Mouse (Mus musculus): ENCODE results near the gene P2ry10b. TPM values are rescaled to one million over a fixed set of nuclear protein-coding genes. Genes with fewer than 3 reads are reported as not detected.
A peak's percentile ranks its signal among the peaks of the same experiment; 100 is the strongest.

The P2ry10b gene
- under 1 TPM; 0.23 to 0.66 TPM for total RNA-seq (2021)
- long read RNA-seq, experiment 1, result 0 reads
- long read RNA-seq, experiment 2, partial matches to known transcripts, result 0 of 1 reads
- long read RNA-seq, experiment 2, other reads (novel, unspliced or antisense), result 0 of 1 reads

DNA sequence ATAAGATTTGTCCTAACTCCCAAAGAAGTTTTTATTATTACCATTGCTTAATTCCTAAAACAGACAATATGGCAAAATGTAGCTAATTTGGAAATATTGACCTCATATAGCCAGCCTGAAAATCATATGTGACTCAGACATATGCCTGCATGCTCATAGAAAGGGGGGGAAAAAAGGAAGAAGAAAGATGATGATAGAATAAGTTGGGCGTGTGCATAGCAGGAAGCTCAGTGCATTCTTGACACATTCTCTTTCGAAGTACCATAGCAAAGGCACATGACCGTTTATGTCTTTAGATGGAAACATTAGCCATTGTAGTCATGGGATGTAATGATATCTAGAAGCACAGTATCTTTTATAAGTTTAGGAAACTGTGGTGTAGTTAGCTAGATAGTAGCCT, at the start of gene P2ry10b:
TSS of gene P2ry10b (plus strand) at position 247 of the 400 bp plus-strand sequence.
- H3K27ac ChIP-seq, result 0 out of 2 replicates have a peak within 1 kb of the TSS, but pooled peaks have one; percentile 18

DNA sequence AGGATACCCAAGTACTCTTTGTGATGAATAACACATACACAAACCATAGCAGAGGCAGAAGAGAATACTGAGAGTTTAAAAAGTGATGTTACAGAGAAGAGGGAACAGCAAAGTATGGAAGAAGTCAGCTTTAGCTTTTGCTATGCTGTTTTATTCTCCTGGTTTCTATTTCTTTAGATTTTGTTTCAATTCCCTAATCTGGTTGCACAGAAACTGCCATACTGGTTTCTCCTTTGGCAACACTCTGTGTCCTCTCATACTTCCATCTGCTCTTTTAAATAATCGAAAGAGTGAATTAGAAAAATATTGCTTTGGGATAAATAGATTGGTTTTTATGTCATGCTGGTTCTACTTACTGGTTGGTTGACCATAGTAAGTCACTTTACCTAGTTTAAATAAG, 32.4 kb upstream of the P2ry10b start:
- Histone ChIP-seq H3K4me3 (no peak overlapping the region), H3K27ac (no peak overlapping the region)
- TF ChIP-seq CTCF (conservative IDR thresholded peaks at IDR 0.05), result no peak
- no peak for DNase-seq (ENCODE audit: low spot score in 2 of 2)

More for the DNA sequence above, at the start of gene P2ry10b:
- no peak within 1 kb of the TSS for H3K4me3 ChIP-seq
- no peak for DNase-seq (ENCODE audit: low spot score in 2 of 2)
- TF ChIP-seq CTCF (conservative IDR thresholded peaks at IDR 0.05), result no peak

DNA sequence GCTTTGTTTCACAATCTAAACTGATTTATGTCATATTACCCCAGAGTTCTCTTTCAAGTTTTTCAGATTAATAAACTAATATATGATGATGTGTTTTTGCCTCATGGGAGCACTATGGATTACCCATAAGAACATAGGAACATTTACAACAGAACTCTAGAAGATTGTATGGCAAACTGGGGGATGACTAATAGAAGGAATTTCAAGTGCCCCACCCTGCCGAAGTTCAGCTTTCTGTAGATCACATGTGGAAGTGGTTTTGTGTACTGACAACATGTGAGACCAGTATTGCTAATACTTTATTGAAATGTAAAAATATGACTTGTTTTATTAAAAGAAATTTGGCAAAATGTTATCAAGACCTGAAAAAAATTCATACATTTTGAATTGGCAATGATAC, 31.7 kb upstream of the P2ry10b start:
- H3K4me3 ChIP-seq, result no peak overlapping the region
- DNase-seq (ENCODE audit: low spot score in 2 of 2), result no peak
- no peak for TF ChIP-seq CTCF (conservative IDR thresholded peaks at IDR 0.05)
- no peak overlapping the region for H3K27ac ChIP-seq

DNA sequence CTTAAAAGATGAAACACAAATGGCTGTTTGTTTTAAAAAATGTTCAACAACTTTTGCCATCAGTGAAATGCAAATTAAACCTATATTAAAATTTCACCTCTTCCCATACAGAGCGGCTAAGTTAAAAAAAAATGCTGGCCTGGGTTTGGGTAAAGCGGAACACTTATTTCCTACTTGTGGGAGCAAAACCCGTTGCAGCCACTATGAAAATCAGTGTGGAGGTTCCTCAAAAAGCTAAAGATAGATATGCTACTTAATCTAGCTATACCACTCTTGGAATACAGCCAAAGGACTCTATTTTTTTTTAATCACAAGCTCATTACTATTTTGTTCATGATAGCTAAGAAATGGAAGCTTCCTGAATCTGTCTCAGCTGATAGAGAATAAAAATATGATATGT, 5.5 kb upstream of the P2ry10b start:
- DNase-seq (ENCODE audit: low spot score in 2 of 2), result no peak
- no peak for TF ChIP-seq CTCF (conservative IDR thresholded peaks at IDR 0.05)
- no peak overlapping the region for H3K4me3 ChIP-seq
- H3K27ac ChIP-seq, result no peak overlapping the region

DNA sequence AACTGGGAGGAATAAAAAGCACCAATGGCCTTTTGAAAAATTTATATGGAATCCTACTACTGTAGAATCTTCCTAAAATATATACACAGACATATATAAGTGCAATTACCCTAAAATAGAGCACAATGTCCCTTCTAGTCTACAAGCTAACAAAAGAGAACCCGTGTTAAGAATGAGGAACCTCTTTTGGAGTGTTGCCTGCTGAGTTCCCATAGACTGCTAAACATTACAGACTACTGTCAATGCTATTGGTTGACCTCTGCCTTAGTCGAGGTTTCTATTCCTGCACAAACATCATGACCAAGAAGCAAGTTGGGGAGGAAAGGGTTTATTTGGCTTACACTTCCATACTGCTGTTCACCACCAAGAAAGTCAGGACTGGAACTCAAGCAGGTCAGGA, 4.8 kb upstream of the P2ry10b start:
- H3K27ac ChIP-seq, result no peak overlapping the region
- DNase-seq (ENCODE audit: low spot score in 2 of 2), result no peak
- no peak overlapping the region for H3K4me3 ChIP-seq
- no peak for TF ChIP-seq CTCF (conservative IDR thresholded peaks at IDR 0.05)

DNA sequence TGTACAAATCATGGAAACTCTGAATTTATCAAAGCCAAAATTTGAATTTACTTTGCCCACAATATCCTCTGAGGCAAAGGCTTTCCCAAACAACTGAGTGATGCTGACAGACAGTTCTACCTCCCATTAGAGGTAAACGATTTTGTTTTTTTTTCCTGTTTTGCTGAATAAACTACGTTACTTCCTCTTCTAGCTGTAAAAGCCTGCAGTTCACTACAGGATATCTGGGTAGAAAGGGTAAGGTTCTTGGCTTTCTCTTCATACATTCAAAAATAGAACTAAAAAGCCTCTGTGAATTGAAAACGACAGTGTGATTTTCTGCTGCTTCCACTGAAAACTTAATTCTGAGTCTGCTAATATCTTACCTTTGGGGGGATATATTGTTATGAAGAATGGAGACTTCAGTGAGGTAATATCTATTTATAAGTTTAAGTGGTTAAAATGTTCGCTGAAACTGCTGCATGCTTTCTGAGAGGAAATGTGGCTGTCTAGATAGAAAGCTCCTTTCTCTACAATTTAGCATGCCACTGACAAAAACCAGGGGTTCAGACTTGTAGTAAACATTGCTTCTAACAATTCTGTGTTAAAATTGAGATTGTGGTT, 765 bp downstream of the P2ry10b start:
- no peak for TF ChIP-seq CTCF (conservative IDR thresholded peaks at IDR 0.05)
- no peak for DNase-seq (ENCODE audit: low spot score in 2 of 2)

DNA sequence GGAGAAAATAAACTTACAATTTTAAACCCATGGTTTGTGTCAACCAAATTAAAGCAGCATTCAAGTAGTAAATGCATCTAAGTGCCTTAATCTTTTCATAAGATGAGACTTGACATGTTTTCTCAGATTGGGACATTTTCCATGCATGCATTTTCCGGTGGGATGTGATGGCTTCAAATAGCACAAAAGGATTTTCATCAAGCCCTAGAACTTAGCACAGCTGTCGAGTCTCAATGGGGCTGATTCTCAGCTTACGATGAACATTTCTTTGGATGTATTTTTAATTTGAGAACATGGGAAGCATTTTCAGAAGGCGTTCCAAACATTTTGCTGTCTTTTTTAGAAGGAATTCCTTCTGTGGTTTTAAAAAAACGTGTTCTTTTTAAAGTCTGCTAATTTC, 1.3 kb downstream of the P2ry10b start:
- H3K4me3 ChIP-seq, result no peak overlapping the region; the same call in 1 of the 2 replicates
- no peak for DNase-seq (ENCODE audit: low spot score in 2 of 2)
- TF ChIP-seq CTCF (conservative IDR thresholded peaks at IDR 0.05), result no peak
- no peak overlapping the region for H3K27ac ChIP-seq

More for the DNA sequence above, 765 bp downstream of the P2ry10b start:
- Histone ChIP-seq H3K27ac (0 out of 2 replicates have a peak overlapping the region, but pooled peaks have one; percentile 18), H3K4me3 (no peak overlapping the region)

DNA sequence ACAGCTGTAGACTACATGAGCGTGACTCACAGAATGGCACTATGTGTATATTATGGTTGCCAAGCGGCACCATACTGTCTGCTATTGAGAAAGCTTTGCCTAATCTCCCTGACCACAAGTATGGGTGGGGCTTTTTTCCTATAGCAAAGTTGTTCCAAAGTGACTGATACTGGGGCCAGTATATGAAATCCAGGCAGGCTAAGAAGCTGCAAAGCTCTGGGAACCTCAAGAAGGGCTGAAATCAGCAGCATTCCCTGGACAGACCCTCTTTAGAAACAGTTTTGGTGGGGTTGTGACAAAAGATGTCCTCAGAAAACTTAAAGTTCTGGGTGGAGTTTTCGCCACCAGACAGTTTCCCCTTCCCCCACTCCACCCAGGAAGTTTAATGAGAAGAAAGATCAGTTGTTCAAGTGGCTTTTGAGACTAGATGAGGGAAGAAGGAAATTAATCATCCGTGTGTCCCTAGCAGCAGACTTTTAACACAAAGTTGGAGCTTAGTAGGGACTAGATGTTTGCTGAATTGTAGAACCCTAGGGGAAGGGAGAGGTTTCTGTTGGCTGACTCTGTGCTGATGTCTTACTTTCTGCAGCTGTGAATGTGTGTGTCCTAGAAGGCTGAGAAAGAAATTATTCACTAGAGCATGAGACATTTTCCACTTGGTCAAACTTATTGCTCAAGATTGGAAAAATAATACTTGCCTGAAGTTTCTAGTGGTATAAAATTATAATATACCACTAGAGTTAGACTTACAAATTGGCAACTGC, 2.2 kb downstream of the P2ry10b start:
- TF ChIP-seq CTCF (conservative IDR thresholded peaks at IDR 0.05), result no peak
- H3K4me3 ChIP-seq, result peak overlapping the region; percentile 9; the same call in 1 of the 2 replicates
- DNase-seq (ENCODE audit: low spot score in 2 of 2), result no peak
- H3K27ac ChIP-seq, result peak overlapping the region; percentile 32; the same call in 1 of the 2 replicates

DNA sequence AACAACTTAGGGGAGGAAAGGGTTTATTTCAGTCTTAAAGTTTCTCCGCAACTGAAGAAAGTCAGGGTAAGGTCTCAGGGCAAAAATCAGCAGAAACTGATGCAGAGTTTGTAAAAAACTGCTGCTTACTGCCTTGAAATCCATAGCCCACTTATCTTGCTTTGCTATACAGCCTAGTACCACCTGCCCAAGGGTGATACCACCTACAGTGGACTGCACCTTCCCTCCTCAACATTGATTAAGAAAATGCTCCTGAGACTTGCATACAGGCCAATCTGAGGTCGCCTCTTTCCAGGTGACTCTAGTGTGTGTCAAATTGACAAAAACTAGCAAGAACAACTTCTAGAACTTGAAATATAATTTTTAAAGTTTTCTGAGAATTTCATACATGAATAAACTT, 7.3 kb downstream of the P2ry10b start:
- DNase-seq (ENCODE audit: low spot score in 2 of 2), result no peak
- no peak for TF ChIP-seq CTCF (conservative IDR thresholded peaks at IDR 0.05)
- H3K4me3 ChIP-seq, result no peak overlapping the region

DNA sequence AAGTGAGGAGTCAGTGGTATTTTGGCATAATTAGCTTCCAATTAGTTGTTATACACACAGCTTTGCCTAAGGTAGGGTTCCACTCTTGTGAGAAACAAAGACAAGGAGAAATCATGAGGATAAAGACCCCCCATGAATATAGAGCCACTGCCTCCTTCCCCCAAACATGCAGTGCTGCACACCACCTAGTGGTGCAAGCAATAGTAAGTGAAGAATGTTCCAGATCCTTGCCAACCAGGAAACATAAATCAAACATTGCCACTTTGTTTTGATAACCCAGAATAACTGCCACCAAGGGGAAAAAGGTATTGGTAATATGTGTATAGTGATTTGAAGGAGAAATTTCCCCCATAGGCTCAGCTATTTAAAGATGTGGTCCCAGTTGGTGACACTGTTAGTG, 11.8 kb downstream of the P2ry10b start:
- Histone ChIP-seq H3K4me3 (no peak overlapping the region), H3K27ac (no peak overlapping the region)
- DNase-seq (ENCODE audit: low spot score in 2 of 2), result no peak
- peak; percentile 49 for TF ChIP-seq CTCF (conservative IDR thresholded peaks at IDR 0.05)

More for the DNA sequence above, 7.3 kb downstream of the P2ry10b start:
- no peak overlapping the region for H3K27ac ChIP-seq

DNA sequence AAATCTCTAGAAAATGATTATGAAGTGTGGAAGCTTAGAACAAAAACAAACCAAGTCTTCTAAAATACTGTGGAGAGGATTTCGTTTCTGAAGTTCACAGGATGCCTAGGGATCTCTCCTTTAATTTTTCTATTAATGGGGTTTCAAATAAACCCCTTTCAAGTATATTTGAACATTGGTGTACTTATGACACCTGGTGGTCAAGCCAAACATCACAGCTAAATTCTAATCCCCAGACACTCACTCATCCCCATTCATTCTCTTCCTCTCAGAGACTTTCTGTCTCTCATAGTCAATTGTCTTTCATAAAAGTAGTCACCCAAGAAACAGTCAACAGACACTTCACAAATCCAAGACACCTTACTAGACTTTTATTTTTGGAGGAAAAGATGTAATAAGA, 19.6 kb downstream of the P2ry10b start:
- peak; percentile 75 for TF ChIP-seq CTCF (conservative IDR thresholded peaks at IDR 0.05)
- Histone ChIP-seq H3K27ac (no peak overlapping the region), H3K4me3 (no peak overlapping the region)
- DNase-seq (ENCODE audit: low spot score in 2 of 2), result peak in 1 of 2 experiments; percentile 22

DNA sequence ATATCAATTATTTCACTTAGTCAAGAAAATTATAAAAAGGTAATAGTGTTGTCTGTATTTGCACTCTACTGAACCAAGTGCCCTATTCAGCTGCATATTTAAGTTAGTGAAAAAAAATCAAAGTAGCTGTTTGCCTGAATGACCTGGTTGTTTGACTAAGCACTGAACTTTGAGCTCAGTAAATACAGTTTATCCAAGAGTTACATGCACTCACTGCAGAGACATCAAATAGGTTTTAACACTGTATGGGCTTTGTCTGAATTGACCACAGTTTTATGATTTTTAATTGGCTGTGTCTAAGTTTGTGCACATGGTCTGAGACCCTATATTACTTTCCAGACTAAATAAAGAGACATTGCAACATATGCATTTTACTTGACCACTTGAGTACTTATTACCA, 20.4 kb downstream of the P2ry10b start:
- no peak for TF ChIP-seq CTCF (conservative IDR thresholded peaks at IDR 0.05)
- Histone ChIP-seq H3K4me3 (no peak overlapping the region), H3K27ac (no peak overlapping the region)
- DNase-seq (ENCODE audit: low spot score in 2 of 2), result no peak

DNA sequence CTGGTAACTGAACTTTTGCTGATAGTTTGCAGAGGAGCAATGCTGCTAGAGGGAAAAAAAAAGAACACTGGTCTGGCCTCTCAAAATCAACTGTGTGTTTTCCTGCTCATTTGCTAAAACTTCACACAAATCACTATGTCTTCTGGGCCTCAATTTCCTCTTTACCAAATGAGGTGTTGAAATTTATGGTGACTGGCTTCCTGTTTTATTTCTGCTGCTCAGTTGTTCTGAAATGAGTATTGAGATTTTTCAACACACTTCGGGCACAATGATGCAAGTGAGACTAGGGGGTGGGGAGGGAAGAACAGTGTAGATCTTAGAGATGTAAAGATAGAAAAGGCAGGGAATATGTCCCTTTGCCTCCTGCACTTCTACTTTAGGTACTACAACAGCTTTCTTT, 30.0 kb downstream of the P2ry10b start:
- no peak for DNase-seq (ENCODE audit: low spot score in 2 of 2)
- Histone ChIP-seq H3K27ac (no peak overlapping the region), H3K4me3 (no peak overlapping the region)
- TF ChIP-seq CTCF (conservative IDR thresholded peaks at IDR 0.05), result no peak

All from layer of hippocampus, adult 2 months (tissue).